Mouse (Mus musculus): ENCODE results near the gene Zdhhc7.

Zdhhc7 gene

GRCm38 (mm10) chr8:120101068-120101972, at the start of gene Zdhhc7:
Gene Zdhhc7 (minus strand): TSS chr8:120101482.
- peak; percentile 70 for DNase-seq (ENCODE audit: low spot score)

- no peak for DNase-seq (ENCODE audit: low spot score)
Measured at GRCm38 (mm10) chr8:120150028-120150427, 48.7 kb upstream of the Zdhhc7 start.

GRCm38 (mm10) chr8:120146051-120146450, 44.8 kb upstream of the Zdhhc7 start:
- no peak for DNase-seq (ENCODE audit: low spot score)

- no peak for DNase-seq (ENCODE audit: low spot score)
Measured at GRCm38 (mm10) chr8:120144652-120145301, 43.5 kb upstream of the Zdhhc7 start.

GRCm38 (mm10) chr8:120143911-120144651, 42.8 kb upstream of the Zdhhc7 start:
- DNase-seq (ENCODE audit: low spot score): no peak

GRCm38 (mm10) chr8:120140769-120141168, 39.5 kb upstream of the Zdhhc7 start:
- DNase-seq (ENCODE audit: low spot score): no peak

- DNase-seq (ENCODE audit: low spot score): no peak
Measured at GRCm38 (mm10) chr8:120138958-120139357, 37.7 kb upstream of the Zdhhc7 start.

GRCm38 (mm10) chr8:120136618-120137017, 35.3 kb upstream of the Zdhhc7 start:
- DNase-seq (ENCODE audit: low spot score): no peak

GRCm38 (mm10) chr8:120135687-120136086, 34.4 kb upstream of the Zdhhc7 start:
- DNase-seq (ENCODE audit: low spot score): no peak

- DNase-seq (ENCODE audit: low spot score): no peak
Measured at GRCm38 (mm10) chr8:120133169-120133568, 31.9 kb upstream of the Zdhhc7 start.

- no peak for DNase-seq (ENCODE audit: low spot score)
Measured at GRCm38 (mm10) chr8:120131158-120131557, 29.9 kb upstream of the Zdhhc7 start.

- no peak for DNase-seq (ENCODE audit: low spot score)
Measured at GRCm38 (mm10) chr8:120129547-120129946, 28.3 kb upstream of the Zdhhc7 start.

- no peak for DNase-seq (ENCODE audit: low spot score)
Measured at GRCm38 (mm10) chr8:120126357-120127161, 25.3 kb upstream of the Zdhhc7 start.

- no peak for DNase-seq (ENCODE audit: low spot score)
Measured at GRCm38 (mm10) chr8:120124836-120125389, 23.6 kb upstream of the Zdhhc7 start.

- no peak for DNase-seq (ENCODE audit: low spot score)
Measured at GRCm38 (mm10) chr8:120124261-120124660, 23.0 kb upstream of the Zdhhc7 start.

- no peak for DNase-seq (ENCODE audit: low spot score)
Measured at GRCm38 (mm10) chr8:120120951-120121350, 19.7 kb upstream of the Zdhhc7 start.

GRCm38 (mm10) chr8:120119931-120120330, 18.6 kb upstream of the Zdhhc7 start:
- DNase-seq (ENCODE audit: low spot score): no peak

- no peak for DNase-seq (ENCODE audit: low spot score)
Measured at GRCm38 (mm10) chr8:120119429-120119828, 18.1 kb upstream of the Zdhhc7 start.

- no peak for DNase-seq (ENCODE audit: low spot score)
Measured at GRCm38 (mm10) chr8:120118847-120119246, 17.6 kb upstream of the Zdhhc7 start.

- DNase-seq (ENCODE audit: low spot score): no peak
Measured at GRCm38 (mm10) chr8:120118162-120118561, 16.9 kb upstream of the Zdhhc7 start.

- DNase-seq (ENCODE audit: low spot score): no peak
Measured at GRCm38 (mm10) chr8:120116600-120116999, 15.3 kb upstream of the Zdhhc7 start.

Data from ovary, postnatal 10 days (tissue).